Mouse (Mus musculus): ENCODE measurements at regions not wholly inside any gene's neighbourhood (a gene's known extent, or its start where the extent isn't known, plus 50 kb on each side); places are given as distances from the start of the nearest gene placed in this dataset.

DNA sequence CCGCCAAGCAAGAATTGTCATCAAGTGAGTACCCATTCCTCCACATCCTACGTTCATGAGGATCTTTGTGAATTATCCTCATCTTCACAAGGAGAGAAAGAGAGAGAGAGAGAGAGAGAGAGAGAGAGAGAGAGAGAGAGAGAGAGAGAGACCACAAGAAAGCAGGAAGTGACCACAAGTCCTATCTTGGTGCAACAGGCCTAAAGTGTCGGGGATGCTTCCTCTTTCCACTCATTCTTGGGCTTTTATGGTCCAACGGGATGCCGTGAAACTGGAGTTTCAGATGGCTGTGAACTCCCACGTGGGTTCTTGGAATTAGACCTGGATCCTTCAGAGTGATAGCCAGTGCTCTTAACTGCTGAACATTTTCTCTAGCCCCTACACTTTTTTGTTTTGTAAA, 53.1 kb upstream of the Rai14 start:
- DNase-seq (ENCODE audit: low read depth, low spot score), result no peak

- DNase-seq (ENCODE audit: low read depth, low spot score), result peak; percentile 38
These were observed 56.2 kb upstream of the Rai14 start for GRCm38 (mm10) chr15:10770410-10771310.

- peak; percentile 42 for DNase-seq (ENCODE audit: low read depth, low spot score)
These were observed 56.9 kb upstream of the Rai14 start for GRCm38 (mm10) chr15:10771311-10771690.

DNA sequence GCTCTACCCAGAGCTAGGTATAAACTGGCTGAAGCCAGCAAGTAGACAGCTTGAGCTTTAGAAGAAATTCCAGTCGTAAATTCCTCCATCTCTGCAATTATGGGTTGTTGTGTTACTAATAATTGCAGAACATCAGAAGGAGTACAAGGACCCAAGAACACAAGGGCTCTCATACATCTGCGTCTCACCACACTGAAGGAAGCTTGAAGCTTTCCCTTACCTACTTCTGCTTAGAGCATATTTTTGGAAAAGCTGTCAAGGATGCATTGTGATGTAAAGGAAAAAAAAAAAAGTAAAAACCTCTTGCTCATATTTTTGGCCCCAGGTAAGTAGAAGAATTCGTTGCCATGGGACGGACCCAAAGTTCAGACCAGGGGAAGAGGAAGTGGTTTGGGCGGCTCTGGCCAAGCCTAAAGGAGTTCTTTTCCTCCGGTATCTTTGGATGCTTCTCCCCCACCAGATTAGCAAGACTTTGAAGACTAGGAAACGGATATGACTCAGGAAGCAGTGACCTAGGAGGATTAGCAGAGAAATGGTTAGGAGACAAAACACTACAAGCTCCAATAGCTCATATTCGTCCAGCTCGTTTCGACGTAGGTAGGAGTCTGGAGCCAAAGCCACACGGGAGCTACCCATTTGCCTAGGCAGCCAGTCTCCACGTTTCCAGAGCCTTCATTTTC, 65.7 kb upstream of the Rai14 start:
- DNase-seq (ENCODE audit: low read depth, low spot score), result no peak

DNA sequence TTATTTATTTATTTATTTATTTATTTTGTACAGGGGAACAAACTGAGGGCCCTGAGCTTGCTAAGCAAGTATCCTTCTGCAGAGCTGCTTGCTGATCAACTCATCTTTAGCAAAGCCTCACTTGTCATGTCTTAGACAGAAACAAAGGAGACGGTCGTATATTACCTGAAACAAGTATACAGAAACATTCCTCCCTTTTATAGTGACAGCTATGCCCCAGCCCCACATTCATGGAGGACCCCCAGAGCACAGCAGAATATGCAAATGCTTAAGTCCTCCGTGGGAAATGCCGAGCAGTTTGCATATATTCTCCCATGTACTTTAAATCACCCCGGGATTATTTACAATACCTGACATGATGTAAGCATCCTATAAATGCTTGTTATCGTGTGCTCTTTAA, 74.9 kb upstream of the Rai14 start:
- DNase-seq (ENCODE audit: low read depth, low spot score), result peak; percentile 58

- DNase-seq (ENCODE audit: low read depth, low spot score), result peak; percentile 17
These were observed 76.6 kb upstream of the Rai14 start for GRCm38 (mm10) chr15:10790862-10791497.

DNA sequence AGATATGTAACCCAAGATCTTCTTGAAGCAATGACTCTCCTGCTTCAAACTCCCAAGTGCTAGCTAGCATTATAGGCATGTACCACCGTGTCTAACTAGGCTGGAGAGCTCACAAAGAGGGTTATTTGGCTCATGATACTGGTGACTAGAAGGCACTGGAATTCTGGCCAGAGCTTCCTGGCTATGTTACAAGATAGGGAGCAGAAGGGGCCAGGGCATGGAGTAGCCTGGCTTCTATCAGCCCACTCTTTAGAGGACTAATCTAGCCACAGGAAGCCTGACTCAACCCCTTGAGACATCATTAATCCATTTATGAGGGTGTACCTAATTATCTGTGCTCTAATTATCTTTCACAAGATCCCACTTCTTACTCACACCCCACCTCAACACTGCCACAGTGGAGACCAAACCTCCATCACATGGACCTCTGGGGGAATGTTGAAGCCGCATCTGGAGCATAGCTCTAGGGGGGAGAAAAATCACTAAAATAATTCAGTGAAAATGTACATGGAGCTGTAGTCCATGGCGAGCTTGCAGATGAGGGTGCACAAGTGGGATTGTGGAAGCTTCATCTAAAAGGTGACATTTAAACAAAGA, 77.2 kb upstream of the Rai14 start:
- DNase-seq (ENCODE audit: low read depth, low spot score), result no peak

DNA sequence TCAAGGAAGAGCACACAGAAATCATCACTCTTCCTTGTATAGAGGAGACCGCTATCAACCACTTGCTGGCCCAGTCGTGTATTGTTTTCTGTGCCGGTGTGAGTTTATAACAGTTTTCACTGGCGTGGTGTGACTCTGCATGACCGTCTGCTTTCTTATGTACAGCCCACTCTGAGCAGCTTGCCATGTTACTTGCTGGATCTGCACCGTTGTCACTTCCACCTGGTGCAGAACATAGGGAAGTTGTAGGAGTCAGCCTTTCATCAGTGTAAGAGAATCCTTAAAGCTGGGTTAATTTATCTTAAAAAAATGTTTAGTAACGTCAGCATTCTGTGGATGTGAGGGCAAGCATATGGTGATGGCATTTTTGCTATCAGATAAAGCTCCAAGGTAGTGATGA, 77.7 kb upstream of the Rai14 start:
- DNase-seq (ENCODE audit: low read depth, low spot score), result no peak

DNA sequence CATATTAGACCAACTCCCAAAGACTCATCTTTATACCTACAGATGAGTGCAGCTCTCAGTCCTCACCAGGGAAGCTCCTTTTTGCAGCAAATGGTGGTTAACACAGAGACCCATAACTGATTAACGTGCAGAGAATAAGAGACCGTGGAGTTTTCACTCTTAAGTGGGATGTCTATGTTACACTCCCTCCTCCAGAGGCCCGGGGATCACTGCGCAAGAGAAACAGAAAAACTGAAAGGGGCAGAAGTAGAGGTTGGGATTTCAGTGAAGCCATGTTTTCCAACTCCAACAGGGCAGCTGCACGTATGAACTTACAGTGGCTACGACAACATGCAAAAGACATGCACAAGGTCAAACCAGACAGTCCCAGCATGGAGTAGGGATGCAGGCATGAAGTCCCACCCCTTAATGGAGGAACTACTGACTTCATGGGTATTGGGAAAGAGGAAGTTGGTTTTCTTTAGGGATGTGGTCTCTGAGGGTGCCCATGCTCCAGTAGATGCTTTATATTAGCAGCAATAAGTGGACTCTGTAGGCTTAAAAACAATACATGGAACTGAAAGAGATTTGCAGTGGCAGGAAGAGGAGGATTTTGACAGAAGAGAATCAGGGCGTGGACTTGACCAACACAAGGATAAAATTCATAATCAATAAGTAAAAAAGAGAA, 80.8 kb upstream of the Rai14 start:
- no peak for DNase-seq (ENCODE audit: low read depth, low spot score)

- no peak for DNase-seq (ENCODE audit: low read depth, low spot score)
These were observed 85.2 kb upstream of the Rai14 start for GRCm38 (mm10) chr15:10799656-10800055.

DNA sequence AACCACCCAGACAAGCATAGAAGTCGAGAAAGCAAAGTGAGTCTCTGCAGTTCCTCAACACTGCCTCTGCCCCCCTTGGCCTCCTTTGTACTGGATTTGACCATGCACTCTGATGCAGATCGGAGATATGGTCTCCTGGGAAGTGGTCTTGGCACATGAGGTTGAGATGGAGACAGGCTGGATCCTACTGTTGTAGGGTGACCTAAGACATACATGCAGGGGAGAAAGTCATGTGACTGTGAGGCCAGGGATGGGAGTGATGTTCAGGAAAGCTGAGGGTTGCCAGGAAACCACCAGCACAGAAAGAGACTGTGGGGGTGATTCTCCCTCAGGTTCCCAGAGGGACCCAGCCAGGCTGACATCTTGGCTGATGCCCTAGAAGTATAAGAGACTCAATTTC, 99.8 kb upstream of the Rai14 start:
- DNase-seq (ENCODE audit: low read depth, low spot score), result no peak

- no peak for DNase-seq (ENCODE audit: low read depth, low spot score)
These were observed 100.3 kb upstream of the Rai14 start for GRCm38 (mm10) chr15:10814709-10815108.

- DNase-seq (ENCODE audit: low read depth, low spot score), result no peak
These were observed 101.8 kb upstream of the Rai14 start for GRCm38 (mm10) chr15:10816213-10816621.

DNA sequence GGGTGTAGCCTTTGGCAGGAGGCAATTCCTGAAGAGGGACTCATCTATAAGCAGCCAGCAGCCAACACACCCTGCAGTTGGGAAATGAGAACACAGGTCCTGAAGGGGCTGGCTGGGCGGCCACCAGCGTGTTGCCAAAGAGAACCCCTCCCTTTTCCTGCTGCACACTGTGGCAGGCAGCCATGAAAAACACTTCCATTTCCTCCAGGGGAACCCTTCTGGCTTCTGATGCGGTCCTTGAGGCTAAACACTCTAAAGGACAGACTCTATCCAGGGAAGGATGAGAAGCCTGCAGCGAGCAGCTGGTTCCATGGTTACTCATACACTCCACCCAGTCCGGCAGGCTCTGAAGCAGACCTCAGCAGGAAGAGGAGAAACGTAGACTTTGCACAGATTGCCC, 103.8 kb upstream of the Rai14 start:
- DNase-seq (ENCODE audit: low read depth, low spot score), result no peak

GRCm38 (mm10) chr15:10818706-10819105, 104.3 kb upstream of the Rai14 start:
- DNase-seq (ENCODE audit: low read depth, low spot score), result no peak

DNA sequence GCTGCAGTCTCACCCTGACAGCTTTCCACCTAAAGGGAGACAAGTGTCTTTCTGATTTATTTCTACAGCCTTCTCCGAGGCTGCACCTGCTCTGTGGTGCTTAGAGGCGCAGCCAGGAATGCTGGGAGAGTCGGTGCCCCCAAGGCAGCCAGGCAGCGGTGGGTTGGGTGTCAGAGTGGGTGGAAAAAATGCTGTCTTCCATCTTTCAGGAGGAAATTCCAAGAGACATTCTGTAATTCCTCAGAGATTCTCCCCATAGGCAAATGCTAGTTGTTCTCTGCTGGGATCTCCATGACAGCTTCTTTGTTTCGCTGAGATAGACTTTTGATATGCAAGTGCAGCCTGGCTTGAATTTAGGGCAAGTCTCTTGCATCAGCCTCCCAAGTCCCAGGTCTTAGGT, 109.5 kb upstream of the Rai14 start:
- peak; percentile 36 for DNase-seq (ENCODE audit: low read depth, low spot score)

DNA sequence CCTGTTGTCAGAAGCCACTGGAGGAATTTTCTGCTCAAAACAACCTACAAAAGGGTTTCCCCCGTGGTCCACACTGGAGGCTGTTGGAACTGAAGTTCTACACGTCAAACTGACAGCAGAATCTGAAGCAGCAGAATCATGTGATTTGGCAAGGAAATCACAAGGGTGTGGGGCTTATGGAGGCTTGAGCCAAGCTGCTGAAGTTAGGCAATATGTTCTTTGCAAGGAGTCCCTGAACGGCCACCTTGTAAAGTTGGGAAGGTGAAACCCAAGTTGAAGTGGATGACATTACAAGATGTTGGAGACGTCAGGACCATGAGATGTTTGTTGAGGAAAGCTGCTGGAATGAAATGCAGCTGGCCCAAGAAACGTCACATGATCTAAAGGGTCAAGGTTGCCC, 115.2 kb upstream of the Rai14 start:
- DNase-seq (ENCODE audit: low read depth, low spot score), result no peak

GRCm38 (mm10) chr15:10830478-10830877, 116.1 kb upstream of the Rai14 start:
- no peak for DNase-seq (ENCODE audit: low read depth, low spot score)

GRCm38 (mm10) chr15:10831106-10831505, 116.7 kb upstream of the Rai14 start:
- no peak for DNase-seq (ENCODE audit: low read depth, low spot score)

GRCm38 (mm10) chr15:10832331-10832730, 117.9 kb upstream of the Rai14 start:
- no peak for DNase-seq (ENCODE audit: low read depth, low spot score)

DNA sequence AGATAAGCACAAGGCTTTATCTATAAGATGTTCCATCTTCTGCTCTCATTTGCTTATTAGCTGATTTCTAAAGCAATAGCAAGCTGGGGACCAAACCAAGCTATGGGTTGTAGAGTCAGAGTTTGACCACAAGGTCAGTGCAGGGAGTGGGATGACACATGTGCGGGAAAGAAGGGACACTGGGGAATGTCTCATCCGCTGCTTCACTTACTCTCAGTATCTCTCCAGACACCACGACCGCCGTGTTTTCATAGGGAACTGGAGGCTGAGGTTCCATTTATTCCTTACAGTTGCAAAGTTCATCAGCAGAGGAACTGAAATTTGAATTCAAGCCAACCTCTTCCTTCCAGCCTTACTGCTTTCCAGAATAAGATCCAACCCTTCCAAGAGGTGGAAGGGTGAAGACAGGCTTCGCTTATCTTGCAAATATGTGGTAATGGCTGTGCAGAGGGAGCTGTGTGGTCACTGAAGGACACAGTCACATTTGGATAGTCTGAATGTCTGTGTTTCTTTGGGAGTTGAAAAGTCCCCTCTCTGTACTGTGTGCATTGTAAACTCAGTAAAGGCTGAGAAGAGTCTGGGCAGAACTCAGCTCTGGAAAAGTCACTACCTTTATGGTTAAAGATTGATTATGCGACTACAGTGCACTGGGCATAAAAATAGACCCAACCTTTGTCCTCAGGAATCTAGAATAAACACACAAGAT, 118.1 kb upstream of the C1qtnf3 start:
- no peak for DNase-seq (ENCODE audit: low read depth, low spot score)
